Mouse (Mus musculus): Measurements from ENCODE around the gene Rab5a.
"Not testable (repeated sequence)": the region's sequence is repeated elsewhere in the genome, so short reads cannot be mapped to it uniquely, and the experiment has no call there.

The Rab5a gene

GRCm38 (mm10) chr17:53478858-53479603 lies at the start of gene Rab5a:
TSS of gene Rab5a (plus strand) at chr17:53479234.
- DNase-seq = peak; percentile 100

DNA sequence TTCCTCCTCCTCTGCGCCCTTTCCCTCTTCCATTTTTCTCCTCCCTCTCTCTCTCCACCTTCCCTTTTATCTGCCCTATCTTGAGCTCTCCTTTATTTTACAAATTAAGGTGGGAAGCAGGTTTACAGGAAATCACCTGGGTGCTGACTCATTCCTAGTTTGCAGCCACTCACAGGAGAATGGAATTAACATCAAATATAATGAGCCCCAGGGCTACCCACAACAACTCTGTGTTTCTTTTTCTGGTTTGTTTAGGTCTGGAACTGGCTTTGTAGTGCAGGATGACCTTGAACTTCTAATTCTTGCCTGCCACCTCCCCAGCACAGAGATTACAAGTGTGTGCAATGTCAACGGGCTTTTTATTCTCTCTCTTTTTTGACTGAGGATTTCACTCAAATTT lies 22.9 kb upstream of the Rab5a start:
- no peak for DNase-seq

GRCm38 (mm10) chr17:53456742-53457141 lies 22.3 kb upstream of the Rab5a start:
- no peak for DNase-seq

DNA sequence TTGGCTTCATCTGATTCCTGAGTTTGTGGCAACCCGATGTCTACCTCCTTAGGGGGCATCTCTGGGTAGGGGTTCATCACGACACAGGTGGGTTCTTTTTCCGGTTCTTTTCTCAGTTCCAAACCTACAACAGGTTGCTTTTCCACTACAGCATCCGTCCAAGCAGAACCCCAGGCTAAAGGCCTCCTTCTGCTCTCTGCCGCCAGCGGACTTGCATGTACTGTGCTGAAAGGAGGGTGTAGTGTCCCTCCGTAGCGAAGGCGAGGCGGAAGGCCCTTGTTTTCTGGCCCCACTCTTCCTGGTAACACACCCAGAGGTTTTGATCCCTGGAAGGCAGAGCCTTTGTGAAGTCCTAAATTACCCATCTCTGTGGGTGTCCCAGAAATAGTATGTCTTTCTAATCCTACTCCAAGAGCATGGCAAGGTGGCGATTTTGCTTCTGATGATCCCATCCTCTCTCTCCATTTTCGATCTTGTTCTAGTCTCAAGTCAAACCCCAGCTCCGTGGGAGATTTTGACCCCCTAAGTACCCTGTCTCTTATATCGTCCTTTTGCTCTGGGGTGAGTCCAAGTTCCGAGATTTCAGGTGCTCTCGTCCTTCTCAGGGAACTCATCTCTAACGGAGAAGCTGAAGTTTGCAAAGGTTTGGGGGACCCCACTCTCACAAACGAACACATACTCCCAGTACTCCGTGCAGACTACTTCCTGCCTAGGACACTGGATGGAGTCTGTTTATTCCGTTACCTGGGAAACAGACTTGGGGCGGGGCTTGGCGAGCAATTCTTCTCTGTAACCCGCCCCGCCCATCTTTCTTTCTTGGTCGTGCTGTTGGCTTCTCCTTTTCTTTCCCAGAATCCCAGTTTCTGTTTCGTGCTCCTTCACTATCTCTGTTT lies 16.2 kb upstream of the Rab5a start, which contains the start of gene Efhb:
Efhb (minus strand) TSS at position 719 of the 893 bp plus-strand sequence.
- peak; percentile 31 for DNase-seq

DNA sequence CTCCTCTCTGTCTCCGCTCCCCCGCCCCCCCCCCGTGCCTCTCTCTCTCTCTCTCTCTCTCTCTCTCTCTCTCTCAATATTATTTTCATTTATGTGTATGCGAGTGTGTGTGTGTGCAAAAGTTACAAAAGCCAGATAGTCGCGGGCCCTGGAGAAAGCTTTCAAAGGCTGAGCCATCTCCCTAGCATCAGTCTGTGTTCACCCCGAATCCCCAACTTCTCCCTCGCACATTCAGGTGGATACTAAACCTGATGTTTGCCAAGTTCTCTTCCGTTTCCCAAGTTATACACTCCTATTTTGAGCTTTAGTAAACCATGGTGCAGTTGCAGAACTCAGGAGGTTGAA lies 15.6 kb upstream of the Rab5a start:
- no peak for DNase-seq

- DNase-seq = no peak
These were observed 13.5 kb upstream of the Rab5a start for GRCm38 (mm10) chr17:53465569-53465968.

DNA sequence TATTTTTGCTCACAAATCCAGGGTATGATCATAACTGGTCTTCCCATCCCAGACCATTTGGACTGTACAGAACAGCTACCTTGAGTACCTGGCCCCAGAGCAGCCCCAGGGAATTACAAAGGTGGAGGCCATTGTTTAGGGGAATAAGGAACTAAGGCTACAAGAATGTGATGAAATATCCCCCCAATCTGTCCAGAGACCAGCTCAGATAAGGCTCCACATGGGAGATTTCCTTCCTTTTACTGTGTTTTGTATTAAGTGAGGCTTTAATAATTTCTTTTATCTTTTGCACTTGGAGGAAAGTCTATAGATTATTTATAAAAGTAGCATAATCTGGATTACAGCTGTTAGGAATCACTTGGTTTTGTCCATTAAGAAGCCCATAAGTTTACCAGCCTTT lies 10.3 kb upstream of the Rab5a start:
- DNase-seq = no peak

GRCm38 (mm10) chr17:53478066-53478857 lies 772 bp upstream of the Rab5a start:
- no peak for DNase-seq

DNA sequence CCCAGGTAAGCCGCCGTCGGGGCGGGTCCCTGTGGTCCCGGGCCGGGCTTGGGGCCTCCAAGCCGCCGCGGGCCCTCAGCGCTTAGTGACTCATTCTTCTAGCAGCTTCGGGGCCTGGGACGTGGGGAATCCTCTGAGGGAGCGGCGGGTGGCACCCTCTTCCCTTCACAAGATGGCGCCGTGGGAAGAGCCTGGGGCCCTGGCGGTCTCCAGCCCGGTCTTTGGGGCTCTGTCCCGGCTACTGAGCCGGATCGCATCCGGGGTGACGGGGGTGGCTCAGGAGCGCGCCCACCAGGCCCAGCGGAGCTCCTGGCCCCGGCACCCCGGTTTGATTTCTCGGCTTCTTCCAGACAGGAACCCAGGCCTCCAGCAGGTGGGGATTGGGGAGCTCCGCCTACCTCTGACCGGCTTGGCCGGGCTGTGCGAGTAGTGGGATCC lies 589 bp downstream of the Rab5a start:
- peak; percentile 73 for DNase-seq

DNA sequence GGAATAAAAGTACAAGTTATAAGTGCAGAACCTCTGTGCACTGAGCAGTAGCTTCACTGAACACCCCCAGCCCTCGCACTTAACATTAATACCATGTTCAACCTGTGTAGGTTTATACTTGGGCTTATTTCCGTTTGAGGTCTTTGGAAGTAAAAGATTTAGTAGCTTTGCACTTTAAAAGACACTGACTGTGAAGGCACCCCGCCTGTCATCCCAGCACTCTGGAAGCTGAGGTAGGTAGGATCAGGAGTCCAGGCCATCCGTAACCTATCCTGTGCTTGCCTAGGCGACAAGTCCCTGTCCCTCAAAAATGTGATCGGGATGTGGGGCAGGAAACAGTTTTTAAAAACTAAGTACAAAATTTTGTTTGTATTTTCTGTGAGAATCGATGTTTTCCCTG lies 1.4 kb downstream of the Rab5a start:
- no peak for DNase-seq

DNA sequence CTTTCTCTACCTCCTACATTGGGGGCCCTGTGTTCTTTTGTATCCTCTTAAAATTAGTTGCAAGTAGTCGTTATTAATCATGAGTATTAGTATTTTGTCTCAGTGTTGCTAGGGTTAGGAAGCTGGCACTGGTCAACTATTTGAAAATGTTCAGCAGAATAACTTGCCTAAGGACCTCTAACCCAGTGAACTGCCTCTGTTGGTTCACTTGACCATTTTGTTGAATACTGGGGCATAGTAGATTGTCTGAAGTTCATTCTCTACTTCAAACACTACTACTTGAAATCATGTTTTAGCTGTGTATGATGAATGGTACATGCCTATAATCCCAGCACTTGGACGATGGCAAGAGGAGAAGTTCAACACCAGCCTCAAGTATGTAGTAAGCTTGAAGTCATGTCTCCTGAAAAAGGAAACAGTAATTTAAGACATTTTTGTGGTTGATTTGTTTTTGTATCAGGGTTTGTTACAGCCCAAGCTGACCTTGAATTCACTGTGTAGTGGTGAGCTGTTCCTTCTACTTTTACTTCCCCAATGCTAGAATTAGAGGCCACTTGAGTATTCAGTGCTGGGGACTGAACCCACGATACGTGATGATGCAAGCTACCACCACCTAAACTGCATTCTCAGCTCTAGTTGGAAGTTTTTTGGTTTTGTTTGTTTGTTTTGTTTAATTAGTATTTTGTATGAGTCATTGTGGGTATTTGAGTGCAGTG lies 9.4 kb downstream of the Rab5a start:
- DNase-seq = no peak

GRCm38 (mm10) chr17:53489007-53489378 lies 10.0 kb downstream of the Rab5a start:
- no peak for DNase-seq

DNA sequence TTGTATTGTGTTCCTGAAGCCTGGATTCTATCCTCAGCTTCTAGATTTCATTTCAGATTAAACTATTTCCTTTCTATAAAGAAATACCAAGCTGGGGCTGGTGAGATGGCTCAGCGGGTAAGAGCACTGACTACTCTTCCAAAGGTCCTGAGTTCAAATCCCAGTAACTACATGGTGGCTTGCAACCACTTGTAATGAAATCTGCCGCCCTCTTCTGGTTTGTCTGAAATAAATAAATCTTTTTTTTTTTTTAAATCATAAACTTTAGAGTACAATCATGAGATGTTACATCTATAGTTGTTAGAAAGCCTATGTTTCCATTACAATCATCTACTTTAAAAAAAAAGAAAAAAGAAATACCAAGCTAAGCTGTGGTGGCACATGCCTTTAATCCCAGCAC lies 23.9 kb downstream of the Rab5a start:
- no peak for DNase-seq

DNA sequence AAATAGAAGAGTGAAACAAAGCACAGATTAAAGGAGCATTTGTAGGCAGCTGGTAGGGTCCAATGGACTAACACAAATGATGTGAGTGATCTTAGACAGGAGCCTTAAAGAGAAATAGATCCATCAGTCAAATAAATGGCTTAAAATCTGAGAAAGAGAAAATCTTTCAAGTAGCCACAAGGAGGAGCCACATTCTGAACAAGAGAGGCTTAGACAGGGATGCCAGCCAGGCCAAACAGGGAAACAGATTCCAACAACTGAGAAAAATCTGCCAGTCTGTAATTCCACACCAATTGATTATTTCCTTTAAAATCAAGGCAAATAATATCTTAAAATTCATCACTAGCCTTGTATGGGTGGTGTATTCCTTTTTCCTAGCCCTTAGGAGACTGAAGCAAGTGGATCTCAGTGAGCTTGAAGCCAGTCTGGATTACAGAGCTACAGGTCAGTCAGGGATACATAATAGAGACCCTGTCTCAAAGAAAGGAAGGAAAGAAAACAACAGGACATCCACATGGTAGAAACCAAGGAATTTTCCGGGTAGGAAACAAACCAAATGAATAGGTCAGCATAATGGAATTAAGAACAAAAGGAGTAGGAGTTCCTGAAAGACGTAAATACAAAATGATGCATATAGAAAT lies 33.4 kb downstream of the Rab5a start:
- no peak for DNase-seq

- no peak for DNase-seq
These were observed 40.3 kb downstream of the Rab5a start for GRCm38 (mm10) chr17:53519364-53519763.

GRCm38 (mm10) chr17:53520509-53520908 lies 41.5 kb downstream of the Rab5a start:
- DNase-seq = no peak

GRCm38 (mm10) chr17:53528034-53528433 lies 49.0 kb downstream of the Rab5a start:
- no peak for DNase-seq

DNA sequence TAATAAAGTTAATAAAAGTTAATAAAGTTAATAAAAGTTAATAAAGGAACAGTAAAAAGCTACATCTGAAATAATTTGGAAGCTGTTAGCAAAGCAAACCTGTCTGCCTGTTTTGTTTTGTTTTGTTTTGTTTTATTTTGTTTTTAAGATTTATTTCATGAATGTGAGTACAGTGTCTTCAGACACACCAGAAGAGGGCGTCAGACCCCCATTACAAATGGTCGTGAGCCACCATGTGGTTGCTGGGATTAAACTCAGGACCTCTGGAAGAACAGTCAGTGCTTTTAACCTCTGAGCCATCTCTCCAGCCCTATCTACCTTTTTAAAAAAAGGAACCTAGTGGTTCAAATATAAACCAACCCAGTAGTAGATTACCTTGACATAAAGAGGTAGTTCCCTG lies 52.1 kb downstream of the Rab5a start:
- DNase-seq = no peak

GRCm38 (mm10) chr17:53532425-53532824 lies 53.4 kb downstream of the Rab5a start:
- no peak for DNase-seq

DNA sequence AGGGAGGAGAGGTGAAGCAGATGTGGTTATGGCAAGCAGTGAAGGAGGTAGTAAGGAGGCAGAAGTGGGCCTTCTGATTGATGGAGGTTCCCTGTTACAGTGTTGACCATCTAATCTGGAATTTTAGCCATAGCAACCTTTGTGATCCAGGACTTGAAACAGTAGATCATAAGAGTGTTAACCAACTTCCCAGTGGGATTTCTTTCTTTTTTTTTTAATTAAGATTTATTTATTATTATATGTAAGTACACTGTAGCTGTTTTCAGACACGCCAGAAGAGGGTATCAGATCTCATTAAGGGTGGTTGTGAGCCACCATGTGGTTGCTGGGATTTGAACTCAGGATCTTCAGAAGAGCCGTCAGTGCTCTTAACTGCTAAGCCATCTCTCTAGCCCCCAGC lies 60.3 kb downstream of the Rab5a start, which contains the start of gene Pp2d1:
Pp2d1 (minus strand) TSS at position 101 of the 400 bp plus-strand sequence.
- DNase-seq = not testable (repeated sequence)

- DNase-seq = no peak
These were observed 63.5 kb downstream of the Rab5a start for GRCm38 (mm10) chr17:53542536-53542935.
